Mouse (Mus musculus): ENCODE data around the gene Bcar3. TPM values are rescaled to one million over a fixed set of nuclear protein-coding genes. Genes with fewer than 3 reads are reported as not detected.
A peak's percentile ranks its signal among the peaks of the same experiment; 100 is the strongest.
"Not testable (repeated sequence)": the region's sequence is repeated elsewhere in the genome, so short reads cannot be mapped to it uniquely, and the experiment has no call there.

The Bcar3 gene
- polyA plus RNA-seq, 1 experiment: 47.6 TPM

DNA sequence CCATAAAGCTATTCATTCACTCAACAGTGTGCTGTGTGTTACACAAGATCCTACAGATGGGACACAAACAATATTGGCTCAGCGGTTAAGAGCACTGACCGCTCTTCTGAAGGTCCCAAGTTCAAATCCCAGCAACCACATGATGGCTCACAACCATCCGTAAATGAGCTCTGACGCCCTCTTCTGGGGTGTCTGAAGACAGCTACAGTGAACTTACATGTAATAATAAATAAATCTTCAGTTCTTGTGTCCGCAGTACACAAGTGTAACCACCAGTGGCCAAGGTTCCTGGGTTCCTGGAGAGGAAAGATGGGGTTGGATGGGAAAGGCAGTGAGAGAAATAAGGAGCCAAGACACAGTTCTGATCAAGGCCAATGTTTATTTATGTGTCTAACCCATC, 23.9 kb upstream of the Bcar3 start:
- 74% methylated on average over 5 of the region's 5 CpGs for WGBS
- Histone ChIP-seq H3K4me3 (replicated peaks; ENCODE audit: extremely low read depth, low read depth, low read length) (no peak overlapping the region), H3K4me1 (ENCODE audit: control insufficient read depth, insufficient read depth, low read length) (peaks cover under 1% of the 10 kb centered on the region; the same call in 1 of the 2 replicates)
- TF ChIP-seq POLR2A (IDR thresholded peaks at IDR 0.05; ENCODE audit: borderline replicate concordance, extremely low read depth, low read depth, low read length): no peak
- no peak for TF ChIP-seq CTCF (IDR thresholded peaks at IDR 0.05; ENCODE audit: insufficient read depth, low read length)
- DNase-seq: no peak

GRCm38 (mm10) chr3:122272565-122272964, 21.4 kb upstream of the Bcar3 start:
- WGBS: 53% methylated on average over 1 of the region's 1 CpGs
- not testable (repeated sequence) for H3K4me3 ChIP-seq (replicated peaks; ENCODE audit: extremely low read depth, low read depth, low read length); DNase-seq; H3K4me1 ChIP-seq (ENCODE audit: control insufficient read depth, insufficient read depth, low read length)

DNA sequence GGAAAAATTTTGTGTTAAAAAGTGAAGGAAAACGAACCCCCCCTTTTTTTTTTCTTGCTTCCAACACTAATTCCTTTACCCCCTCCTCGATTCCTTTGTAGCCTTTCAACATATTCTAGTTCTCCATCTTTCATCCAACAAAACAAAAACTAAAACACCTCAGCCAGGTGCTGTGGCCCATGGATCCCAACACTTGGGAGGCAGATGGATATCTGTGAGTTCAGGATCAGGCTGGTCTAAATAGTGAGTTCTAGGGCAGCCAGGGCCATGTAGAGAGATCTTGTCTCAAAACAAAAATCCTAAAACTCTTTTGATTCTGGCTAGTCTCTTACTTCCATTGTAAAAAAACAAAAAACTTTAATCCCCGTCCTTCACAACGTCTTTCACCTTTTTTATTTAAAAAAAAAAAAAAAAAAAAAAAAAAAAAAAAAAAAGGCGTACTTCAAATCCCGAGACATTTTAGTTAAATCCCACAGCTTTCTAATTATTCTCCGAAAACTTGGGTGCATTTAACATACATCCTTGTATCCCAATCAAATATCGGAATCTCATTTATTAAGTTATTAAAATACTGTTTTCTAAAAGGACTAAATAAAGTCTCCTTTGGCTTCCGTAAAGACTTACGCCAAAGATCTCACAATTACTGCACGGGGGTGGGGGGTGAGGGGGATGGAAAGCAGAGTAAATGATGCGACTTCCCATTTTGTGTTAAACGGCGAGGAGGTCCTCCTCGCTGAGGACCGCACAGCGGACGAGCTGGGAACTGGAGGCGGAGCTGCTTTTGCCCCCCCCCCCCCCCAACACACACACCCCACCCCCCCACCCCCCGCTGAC, 20.3 kb upstream of the Bcar3 start:
- WGBS: 9% methylated on average over 20 of the region's 20 CpGs
- no peak for DNase-seq
- TF ChIP-seq CTCF (IDR thresholded peaks at IDR 0.05; ENCODE audit: insufficient read depth, low read length) (0 out of 2 replicates have a peak, but pooled peaks have one; percentile 18), POLR2A (IDR thresholded peaks at IDR 0.05; ENCODE audit: borderline replicate concordance, extremely low read depth, low read depth, low read length) (peak; percentile 56; the same call in 1 of the 2 replicates)
- H3K4me1 ChIP-seq (ENCODE audit: control insufficient read depth, insufficient read depth, low read length): peaks cover 9% of the 10 kb centered on the region
- H3K4me3 ChIP-seq (replicated peaks; ENCODE audit: extremely low read depth, low read depth, low read length): peak overlapping the region; percentile 89

DNA sequence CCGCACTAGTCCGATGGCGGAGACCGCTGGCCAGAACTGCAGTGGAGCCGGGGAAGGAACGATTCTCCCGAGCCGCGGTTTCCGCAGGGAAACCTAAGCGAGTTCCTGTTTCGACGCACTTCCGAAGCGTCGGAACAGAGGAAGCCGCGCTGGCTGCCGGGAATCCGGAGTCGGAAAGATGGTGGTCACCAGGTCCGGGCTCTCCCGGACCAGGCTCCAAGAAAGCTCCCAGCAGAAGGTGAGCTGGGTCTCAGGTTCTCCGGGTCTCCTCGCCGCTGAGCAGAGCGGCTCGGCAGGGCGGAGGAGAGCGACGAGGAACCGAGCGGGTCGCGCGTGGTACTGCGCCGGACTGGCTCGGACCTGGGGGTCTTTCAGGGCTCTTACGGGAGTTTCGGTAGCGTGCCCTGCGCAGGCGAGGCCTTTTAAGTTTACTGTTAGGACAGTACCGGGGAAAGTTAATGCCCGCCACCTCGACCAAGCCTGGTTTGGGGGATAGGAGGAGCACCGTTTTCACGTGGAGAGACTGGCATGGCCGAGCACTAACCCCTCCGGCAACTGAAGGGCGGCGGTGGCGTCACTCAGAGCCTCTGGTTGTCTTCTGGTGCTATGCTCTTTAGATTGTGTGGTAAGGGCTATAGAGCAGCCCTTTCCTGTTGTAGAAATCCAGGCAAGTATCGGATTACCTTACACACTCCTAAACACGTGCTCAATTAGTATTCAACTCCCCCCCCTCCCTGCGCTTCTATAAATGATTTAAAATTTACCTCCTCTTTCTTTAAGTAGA, 19.5 kb upstream of the Bcar3 start, which contains the start of gene Dnttip2:
Gene Dnttip2, plus strand, starts transcription at position 148 of the 784 bp plus-strand sequence.
- peaks cover 9% of the 10 kb centered on the region for H3K4me1 ChIP-seq (ENCODE audit: control insufficient read depth, insufficient read depth, low read length)
- under 1% methylated on average over 57 of the region's 57 CpGs for WGBS
- peak within 1 kb of the TSS; percentile 89 for H3K4me3 ChIP-seq (replicated peaks; ENCODE audit: extremely low read depth, low read depth, low read length)
- TF ChIP-seq CTCF (IDR thresholded peaks at IDR 0.05; ENCODE audit: insufficient read depth, low read length): no peak
- TF ChIP-seq POLR2A (IDR thresholded peaks at IDR 0.05; ENCODE audit: borderline replicate concordance, extremely low read depth, low read depth, low read length): peak; percentile 82
- peak; percentile 87 for DNase-seq

DNA sequence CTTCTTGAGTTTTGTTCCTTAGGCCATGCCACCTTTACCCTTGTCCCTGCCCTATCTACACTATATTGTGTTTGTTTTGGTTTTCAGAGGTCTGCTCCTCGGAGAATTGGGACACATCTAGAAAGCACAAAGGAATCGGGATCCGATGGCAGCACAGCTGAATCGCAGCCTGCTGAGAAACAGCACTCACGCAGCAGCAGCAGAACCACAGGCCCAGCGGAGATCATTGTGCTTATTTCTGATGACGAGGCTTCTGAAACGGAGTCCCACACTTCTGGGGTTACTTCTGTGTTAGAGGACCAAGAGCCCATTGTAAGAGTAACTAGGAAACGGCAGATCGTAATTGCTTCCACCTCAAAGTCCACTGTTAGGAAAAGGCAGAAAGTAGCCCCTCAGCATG, 18.8 kb upstream of the Bcar3 start:
- 71% methylated on average over 10 of the region's 10 CpGs for WGBS
- H3K4me3 ChIP-seq (replicated peaks; ENCODE audit: extremely low read depth, low read depth, low read length): peak overlapping the region; percentile 6

GRCm38 (mm10) chr3:122287195-122287594, 6.7 kb upstream of the Bcar3 start:
- WGBS: 56% methylated on average over 5 of the region's 5 CpGs
- no peak for DNase-seq
- TF ChIP-seq POLR2A (IDR thresholded peaks at IDR 0.05; ENCODE audit: borderline replicate concordance, extremely low read depth, low read depth, low read length) (no peak), CTCF (IDR thresholded peaks at IDR 0.05; ENCODE audit: insufficient read depth, low read length) (no peak)
- no peak overlapping the region for H3K4me3 ChIP-seq (replicated peaks; ENCODE audit: extremely low read depth, low read depth, low read length)
- no peaks in the 10 kb centered on the region for H3K4me1 ChIP-seq (ENCODE audit: control insufficient read depth, insufficient read depth, low read length)

More for the DNA sequence above, 18.8 kb upstream of the Bcar3 start:
- DNase-seq: no peak
- peaks cover 9% of the 10 kb centered on the region for H3K4me1 ChIP-seq (ENCODE audit: control insufficient read depth, insufficient read depth, low read length)
- TF ChIP-seq POLR2A (IDR thresholded peaks at IDR 0.05; ENCODE audit: borderline replicate concordance, extremely low read depth, low read depth, low read length) (no peak), CTCF (IDR thresholded peaks at IDR 0.05; ENCODE audit: insufficient read depth, low read length) (no peak)

DNA sequence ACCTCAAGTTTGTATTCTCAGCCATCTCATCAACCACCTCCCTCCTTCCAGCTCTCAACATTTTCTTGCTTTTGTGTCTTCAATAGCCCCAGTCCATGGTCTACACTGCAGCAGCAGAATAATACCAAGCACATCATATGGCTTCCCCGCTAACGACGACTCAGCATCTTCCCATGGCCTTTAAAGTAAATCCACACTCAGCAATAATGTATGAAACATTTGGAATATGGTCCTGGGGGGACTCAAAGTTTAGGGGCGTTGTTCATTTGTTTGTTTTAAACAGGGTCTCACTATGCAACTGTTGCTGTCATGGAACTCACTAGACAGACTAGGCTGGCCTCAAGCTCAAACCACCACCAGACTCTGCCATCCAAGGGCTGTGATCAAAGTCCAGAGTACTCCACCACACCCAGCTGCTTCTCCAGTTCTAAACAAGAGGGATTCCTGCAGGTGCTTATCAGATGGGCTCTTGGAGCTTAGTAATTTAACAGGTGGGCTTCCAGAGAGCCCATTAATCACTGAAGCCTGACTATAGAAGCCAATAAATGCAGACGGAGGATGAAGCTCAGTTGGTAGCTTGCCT, 5.2 kb upstream of the Bcar3 start:
- 83% methylated on average over 5 of the region's 5 CpGs for WGBS

DNA sequence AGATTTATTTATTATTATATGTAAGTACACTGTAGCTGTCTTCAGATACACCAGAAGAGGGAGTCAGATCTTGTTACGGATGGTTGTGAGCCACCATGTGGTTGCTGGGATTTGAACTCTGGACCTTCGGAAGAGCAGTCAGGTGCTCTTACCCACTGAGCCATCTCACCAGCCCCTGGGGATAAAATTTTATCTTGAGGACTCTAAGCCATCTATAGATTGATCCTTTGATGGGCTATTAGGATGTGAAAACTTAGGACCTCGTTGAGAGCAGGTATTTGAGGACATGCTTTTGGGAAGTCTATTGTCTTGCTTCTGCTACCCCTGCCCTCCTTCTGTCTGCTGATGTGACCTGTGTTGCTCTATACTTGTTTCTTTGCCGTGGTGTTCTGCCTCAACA, 4.6 kb upstream of the Bcar3 start:
- not testable (repeated sequence) for H3K4me1 ChIP-seq (ENCODE audit: control insufficient read depth, insufficient read depth, low read length); H3K4me3 ChIP-seq (replicated peaks; ENCODE audit: extremely low read depth, low read depth, low read length); DNase-seq
- 68% methylated on average over 4 of the region's 4 CpGs for WGBS

More for the DNA sequence above, 5.2 kb upstream of the Bcar3 start:
- TF ChIP-seq CTCF (IDR thresholded peaks at IDR 0.05; ENCODE audit: insufficient read depth, low read length) (no peak), POLR2A (IDR thresholded peaks at IDR 0.05; ENCODE audit: borderline replicate concordance, extremely low read depth, low read depth, low read length) (no peak)
- H3K4me1 ChIP-seq (ENCODE audit: control insufficient read depth, insufficient read depth, low read length): no peaks in the 10 kb centered on the region
- H3K4me3 ChIP-seq (replicated peaks; ENCODE audit: extremely low read depth, low read depth, low read length): no peak overlapping the region
- DNase-seq: no peak

DNA sequence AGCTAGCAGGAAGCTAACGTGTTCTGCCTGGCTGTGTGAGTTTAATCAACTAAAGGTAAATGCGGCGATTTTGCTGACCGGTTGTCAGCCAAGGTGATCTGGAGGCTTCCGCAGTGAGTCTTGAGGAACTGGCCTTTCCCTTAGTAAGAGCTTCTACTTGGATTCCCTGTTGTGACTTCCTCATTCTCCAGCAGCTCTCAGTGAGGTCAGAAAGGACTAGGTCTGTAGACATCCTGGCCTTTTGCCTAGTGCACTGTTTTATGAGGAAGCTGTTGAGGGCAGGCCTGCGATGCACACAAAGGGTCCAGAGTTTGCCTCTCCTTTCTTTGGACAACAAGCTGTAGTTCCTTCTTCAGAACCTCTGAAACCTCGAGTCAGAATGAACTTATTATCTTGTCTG, 3.2 kb upstream of the Bcar3 start:
- TF ChIP-seq CTCF (IDR thresholded peaks at IDR 0.05; ENCODE audit: insufficient read depth, low read length): no peak
- TF ChIP-seq POLR2A (IDR thresholded peaks at IDR 0.05; ENCODE audit: borderline replicate concordance, extremely low read depth, low read depth, low read length): no peak
- no peaks in the 10 kb centered on the region for H3K4me1 ChIP-seq (ENCODE audit: control insufficient read depth, insufficient read depth, low read length)
- H3K4me3 ChIP-seq (replicated peaks; ENCODE audit: extremely low read depth, low read depth, low read length): no peak overlapping the region
- WGBS: 46% methylated on average over 7 of the region's 7 CpGs
- DNase-seq: peak; percentile 27

All from lung, adult 2 months (tissue).